Mouse (Mus musculus): Measurements from ENCODE around the gene Cpn2. TPM values are rescaled to one million over a fixed set of nuclear protein-coding genes. Genes with fewer than 3 reads are reported as not detected.

The Cpn2 gene
- polyA plus RNA-seq, 1 experiment from 2014 or later: 0.09 TPM

DNA sequence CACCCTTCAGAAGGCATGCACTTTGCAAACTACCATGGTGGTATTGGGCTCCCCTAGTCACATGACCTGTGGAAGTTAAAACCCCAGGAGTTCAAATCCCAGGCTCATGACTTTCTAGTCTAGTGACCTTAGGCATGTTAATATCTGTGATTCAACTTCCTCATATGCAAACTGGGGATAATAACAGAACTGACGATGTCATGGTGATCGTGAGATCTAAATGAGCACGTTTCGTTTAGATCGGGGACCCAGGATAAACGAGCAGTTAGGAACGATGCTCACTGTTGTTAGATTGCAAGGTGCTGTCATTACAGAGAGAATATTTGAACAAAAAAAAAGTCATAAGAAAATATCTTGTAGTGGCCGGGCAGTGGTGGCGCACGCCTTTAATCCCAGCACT, 5.1 kb downstream of the Cpn2 start:
- no peaks in the 10 kb centered on the region for H3K27me3 ChIP-seq (replicated peaks; ENCODE audit: control insufficient read depth, insufficient read depth, low read length)
- no peak overlapping the region for H3K9ac ChIP-seq (ENCODE audit: low read depth, low read length)
- no peaks in the 10 kb centered on the region for H3K4me1 ChIP-seq (replicated peaks; ENCODE audit: control insufficient read depth, insufficient read depth, low read length)
- no peaks in the 10 kb centered on the region for H3K36me3 ChIP-seq (ENCODE audit: control insufficient read depth, insufficient read depth)
- no peaks in the 10 kb centered on the region for H3K9me3 ChIP-seq (ENCODE audit: control insufficient read depth)
- H3K4me2 ChIP-seq (replicated peaks; ENCODE audit: low read depth): no peak overlapping the region
- no peak overlapping the region for H3K27ac ChIP-seq (ENCODE audit: low read depth, low read length)
- H3K4me3 ChIP-seq (ENCODE audit: low read depth, low read length): no peak overlapping the region
- ATAC-seq: no peak
- no peak for TF ChIP-seq CTCF (IDR thresholded peaks at IDR 0.05; ENCODE audit: low read depth)
- WGBS: 84% methylated on average over 10 of the region's 10 CpGs

DNA sequence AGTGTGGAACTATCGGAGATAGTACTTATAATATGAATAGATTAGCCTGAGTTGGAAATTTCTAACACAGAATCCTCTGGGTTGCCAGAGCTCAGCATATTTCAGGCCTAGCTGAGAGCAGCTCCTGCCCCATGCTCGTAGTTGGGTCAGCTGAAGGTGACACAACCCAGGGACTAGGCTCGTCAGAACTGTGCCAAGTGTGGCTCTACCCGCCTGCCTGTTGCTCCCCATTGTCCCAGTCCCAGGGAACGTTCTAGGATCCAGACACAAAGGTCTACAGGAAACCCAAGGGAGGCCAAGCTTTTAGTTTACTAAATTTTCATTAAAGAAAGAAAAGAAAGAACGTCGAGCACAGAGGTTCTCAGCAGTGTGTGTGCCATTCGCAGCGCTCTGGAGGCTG, 6.0 kb downstream of the Cpn2 start:
- ATAC-seq: no peak
- WGBS: 88% methylated on average over 9 of the region's 9 CpGs
- no peak for TF ChIP-seq CTCF (IDR thresholded peaks at IDR 0.05; ENCODE audit: low read depth)

DNA sequence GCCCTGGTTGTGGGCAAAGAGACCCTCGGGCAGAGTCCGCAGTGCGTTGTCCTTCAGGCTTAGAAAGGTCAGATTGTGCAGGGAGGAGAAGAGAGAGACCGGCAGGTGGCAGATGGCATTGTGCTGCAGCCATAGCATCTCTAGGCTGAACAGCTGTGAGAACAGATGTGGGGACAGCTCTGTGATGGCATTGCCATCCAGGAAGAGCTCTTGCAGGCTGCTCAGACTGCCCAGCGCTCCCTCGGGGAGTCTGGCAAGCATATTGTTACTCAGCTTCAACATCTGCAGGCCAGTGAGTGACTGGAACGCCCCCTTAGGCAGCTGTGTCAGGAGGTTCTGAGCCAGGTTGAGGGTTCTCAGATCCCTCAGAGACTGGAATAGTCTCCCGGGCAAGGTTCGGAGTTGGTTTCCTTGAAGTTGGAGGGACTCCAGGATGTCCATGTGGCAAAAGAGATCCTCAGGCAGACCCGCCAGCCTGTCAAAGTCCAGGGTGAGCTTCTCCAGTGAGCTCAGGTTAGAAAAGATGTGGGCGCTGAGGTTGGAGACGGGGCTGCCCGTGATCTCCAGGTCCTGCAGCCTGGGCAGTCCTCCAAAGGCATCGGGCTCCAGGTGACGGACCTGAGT, 7.2 kb downstream of the Cpn2 start:
- no peak for TF ChIP-seq CTCF (IDR thresholded peaks at IDR 0.05; ENCODE audit: low read depth)
- Histone ChIP-seq H3K27ac (ENCODE audit: low read depth, low read length) (no peak overlapping the region), H3K9ac (ENCODE audit: low read depth, low read length) (no peak overlapping the region), H3K9me3 (ENCODE audit: control insufficient read depth) (no peaks in the 10 kb centered on the region), H3K4me1 (replicated peaks; ENCODE audit: control insufficient read depth, insufficient read depth, low read length) (no peaks in the 10 kb centered on the region), H3K4me2 (replicated peaks; ENCODE audit: low read depth) (no peak overlapping the region), H3K27me3 (replicated peaks; ENCODE audit: control insufficient read depth, insufficient read depth, low read length) (no peaks in the 10 kb centered on the region), H3K36me3 (ENCODE audit: control insufficient read depth, insufficient read depth) (no peaks in the 10 kb centered on the region), H3K4me3 (ENCODE audit: low read depth, low read length) (no peak overlapping the region)
- no peak for ATAC-seq
- WGBS: 87% methylated on average over 15 of the region's 15 CpGs

More for the DNA sequence above, 6.0 kb downstream of the Cpn2 start:
- H3K27ac ChIP-seq (ENCODE audit: low read depth, low read length): no peak overlapping the region
- no peaks in the 10 kb centered on the region for H3K36me3 ChIP-seq (ENCODE audit: control insufficient read depth, insufficient read depth)
- no peak overlapping the region for H3K4me2 ChIP-seq (replicated peaks; ENCODE audit: low read depth)
- no peaks in the 10 kb centered on the region for H3K27me3 ChIP-seq (replicated peaks; ENCODE audit: control insufficient read depth, insufficient read depth, low read length)
- no peak overlapping the region for H3K4me3 ChIP-seq (ENCODE audit: low read depth, low read length)
- H3K9ac ChIP-seq (ENCODE audit: low read depth, low read length): no peak overlapping the region
- H3K4me1 ChIP-seq (replicated peaks; ENCODE audit: control insufficient read depth, insufficient read depth, low read length): no peaks in the 10 kb centered on the region
- H3K9me3 ChIP-seq (ENCODE audit: control insufficient read depth): no peaks in the 10 kb centered on the region

DNA sequence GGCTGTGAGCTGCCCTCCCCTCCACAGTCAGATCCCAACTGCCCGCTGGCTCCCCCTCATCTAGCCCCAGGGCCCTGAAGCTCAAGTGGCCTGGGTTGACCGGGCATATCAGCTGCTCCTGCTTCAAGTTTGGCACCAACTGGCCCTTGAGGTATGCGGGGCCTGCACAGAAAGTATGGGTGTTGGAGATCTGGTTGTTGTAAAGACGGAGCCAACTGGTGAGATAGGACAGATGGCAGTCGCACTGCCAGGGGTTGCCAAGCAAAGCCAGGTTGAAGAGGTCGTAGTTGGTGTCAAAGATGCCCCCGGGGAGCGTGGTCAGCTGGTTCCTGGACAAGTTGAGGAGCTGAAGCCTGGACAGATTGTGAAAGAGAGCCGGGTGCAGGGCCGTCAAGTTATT, 7.9 kb downstream of the Cpn2 start:
- WGBS: 86% methylated on average over 10 of the region's 10 CpGs
- Histone ChIP-seq H3K27ac (ENCODE audit: low read depth, low read length) (no peak overlapping the region), H3K36me3 (ENCODE audit: control insufficient read depth, insufficient read depth) (no peaks in the 10 kb centered on the region), H3K4me3 (ENCODE audit: low read depth, low read length) (no peak overlapping the region), H3K4me2 (replicated peaks; ENCODE audit: low read depth) (no peak overlapping the region), H3K4me1 (replicated peaks; ENCODE audit: control insufficient read depth, insufficient read depth, low read length) (no peaks in the 10 kb centered on the region), H3K9ac (ENCODE audit: low read depth, low read length) (no peak overlapping the region), H3K27me3 (replicated peaks; ENCODE audit: control insufficient read depth, insufficient read depth, low read length) (no peaks in the 10 kb centered on the region), H3K9me3 (ENCODE audit: control insufficient read depth) (no peaks in the 10 kb centered on the region)
- TF ChIP-seq CTCF (IDR thresholded peaks at IDR 0.05; ENCODE audit: low read depth): no peak
- ATAC-seq: no peak

DNA sequence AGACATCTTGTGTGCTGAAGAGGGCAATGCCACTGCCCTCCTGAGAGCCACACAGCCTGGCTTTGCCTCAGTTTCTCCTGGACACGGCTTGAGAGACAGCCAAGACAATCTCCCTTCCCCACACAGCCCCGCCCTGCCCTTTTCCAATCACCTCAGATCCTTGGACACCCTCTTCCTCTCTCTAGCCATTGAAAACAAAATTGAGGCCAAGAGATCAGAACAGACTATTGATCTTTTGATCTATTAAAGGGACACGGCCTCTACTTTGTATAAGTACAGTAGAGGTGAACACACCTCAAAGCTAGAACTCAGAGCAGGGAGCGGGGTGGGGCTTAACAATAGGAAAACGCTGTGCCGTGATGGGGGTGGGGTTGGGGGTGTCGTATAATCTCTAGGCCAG, 8.9 kb downstream of the Cpn2 start:
- Histone ChIP-seq H3K4me1 (replicated peaks; ENCODE audit: control insufficient read depth, insufficient read depth, low read length) (no peaks in the 10 kb centered on the region), H3K9me3 (ENCODE audit: control insufficient read depth) (no peaks in the 10 kb centered on the region), H3K4me3 (ENCODE audit: low read depth, low read length) (no peak overlapping the region), H3K27me3 (replicated peaks; ENCODE audit: control insufficient read depth, insufficient read depth, low read length) (no peaks in the 10 kb centered on the region), H3K4me2 (replicated peaks; ENCODE audit: low read depth) (no peak overlapping the region), H3K36me3 (ENCODE audit: control insufficient read depth, insufficient read depth) (no peaks in the 10 kb centered on the region), H3K9ac (ENCODE audit: low read depth, low read length) (no peak overlapping the region), H3K27ac (ENCODE audit: low read depth, low read length) (no peak overlapping the region)
- no peak for ATAC-seq
- 77% methylated on average over 7 of the region's 7 CpGs for WGBS
- TF ChIP-seq CTCF (IDR thresholded peaks at IDR 0.05; ENCODE audit: low read depth): no peak

DNA sequence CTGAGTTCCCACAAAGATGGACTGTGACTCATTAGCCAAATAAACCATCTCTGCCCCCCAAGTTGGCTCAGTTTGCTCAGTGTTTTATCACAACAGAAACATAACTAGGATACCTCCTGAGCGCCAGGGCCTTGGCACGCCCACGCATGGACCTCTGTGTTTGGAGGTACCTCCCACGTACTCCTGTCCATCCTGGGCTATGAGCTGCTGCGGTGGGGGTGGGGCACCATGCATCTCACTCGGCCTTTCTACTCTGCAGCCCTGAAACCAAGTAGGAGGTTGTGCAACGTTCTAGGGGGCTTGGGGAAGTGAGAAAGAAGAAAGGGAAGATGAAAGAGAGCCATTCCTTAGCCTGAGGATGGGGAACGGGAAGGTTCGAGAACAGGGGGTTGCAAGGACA, 9.6 kb downstream of the Cpn2 start:
- Histone ChIP-seq H3K4me3 (ENCODE audit: low read depth, low read length) (no peak overlapping the region), H3K4me2 (replicated peaks; ENCODE audit: low read depth) (no peak overlapping the region), H3K9me3 (ENCODE audit: control insufficient read depth) (no peaks in the 10 kb centered on the region), H3K4me1 (replicated peaks; ENCODE audit: control insufficient read depth, insufficient read depth, low read length) (no peaks in the 10 kb centered on the region), H3K36me3 (ENCODE audit: control insufficient read depth, insufficient read depth) (no peaks in the 10 kb centered on the region), H3K27me3 (replicated peaks; ENCODE audit: control insufficient read depth, insufficient read depth, low read length) (no peaks in the 10 kb centered on the region), H3K27ac (ENCODE audit: low read depth, low read length) (no peak overlapping the region), H3K9ac (ENCODE audit: low read depth, low read length) (no peak overlapping the region)
- TF ChIP-seq CTCF (IDR thresholded peaks at IDR 0.05; ENCODE audit: low read depth): no peak
- WGBS: 55% methylated on average over 9 of the region's 9 CpGs
- ATAC-seq: no peak

DNA sequence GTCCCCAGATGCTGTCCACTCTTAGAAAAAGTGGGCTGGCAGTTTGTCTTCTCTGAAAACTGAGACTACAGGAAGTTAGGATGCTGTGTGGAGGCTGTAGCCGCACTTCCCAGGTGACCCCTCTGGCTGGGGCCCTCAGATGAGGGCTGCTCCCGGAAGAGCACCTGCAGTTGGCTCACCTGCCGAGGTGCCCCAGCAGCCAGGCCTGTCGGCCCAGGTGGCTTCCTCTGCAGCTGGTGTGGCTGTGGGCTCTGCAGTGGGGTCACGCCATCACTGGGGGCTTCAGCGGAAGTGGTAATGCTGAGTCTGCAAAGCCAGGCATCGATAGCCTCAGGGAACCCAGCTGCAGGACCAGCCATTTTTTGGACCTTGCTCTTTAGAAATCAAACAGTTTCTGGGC, 12.2 kb downstream of the Cpn2 start:
- no peaks in the 10 kb centered on the region for H3K4me1 ChIP-seq (replicated peaks; ENCODE audit: control insufficient read depth, insufficient read depth, low read length)
- H3K27ac ChIP-seq (ENCODE audit: low read depth, low read length): no peak overlapping the region
- no peaks in the 10 kb centered on the region for H3K36me3 ChIP-seq (ENCODE audit: control insufficient read depth, insufficient read depth)
- H3K9me3 ChIP-seq (ENCODE audit: control insufficient read depth): no peaks in the 10 kb centered on the region
- H3K9ac ChIP-seq (ENCODE audit: low read depth, low read length): no peak overlapping the region
- no peaks in the 10 kb centered on the region for H3K27me3 ChIP-seq (replicated peaks; ENCODE audit: control insufficient read depth, insufficient read depth, low read length)
- no peak for TF ChIP-seq CTCF (IDR thresholded peaks at IDR 0.05; ENCODE audit: low read depth)
- H3K4me2 ChIP-seq (replicated peaks; ENCODE audit: low read depth): no peak overlapping the region
- ATAC-seq: no peak
- no peak overlapping the region for H3K4me3 ChIP-seq (ENCODE audit: low read depth, low read length)
- 54% methylated on average over 7 of the region's 7 CpGs for WGBS

Measured in intestine, postnatal 0 days (tissue).